In genomic region chr5:121839128-121839473, GRCm38 (mm10) we compare ENCODE assay signal across 8 mouse cellular contexts. TPM values are rescaled to one million over a fixed set of nuclear protein-coding genes. Genes with fewer than 3 reads are reported as not detected.
DNase-seq lines count a peak whose midpoint lies in the region; ATAC-seq and TF ChIP-seq lines count a peak whose summit lies in the region.

No protein-coding gene starts in this region.

- no peak overlapping the region for H3K27ac ChIP-seq in MEL (ENCODE audit: control insufficient read depth, low read depth, low read length)
- peak overlapping the region; percentile 51; the same call in 1 of the 2 replicates for H3K27ac ChIP-seq in hindbrain, embryonic 10.5 days
- H3K27ac ChIP-seq in liver, postnatal 0 days (ENCODE audit: low read depth), result peak overlapping the region; percentile 100

- no peak for TF ChIP-seq EP300 in MEL (IDR thresholded peaks at IDR 0.05; ENCODE audit: low read depth in 1 of 2, low read length in 2 of 2)
- TF ChIP-seq EP300 in liver, postnatal 0 days (IDR thresholded peaks at IDR 0.05; ENCODE audit: low read depth), result no peak

- H3K4me3 ChIP-seq in MEL (ENCODE audit: control insufficient read depth in 1 of 2, insufficient read depth in 1 of 2, low read depth in 2 of 2, low read length in 2 of 2), result peak overlapping the region in 1 of 2 experiments; percentile 64; a peak in 2 of 4 replicates
- H3K4me3 ChIP-seq in hindbrain, embryonic 10.5 days, result peak overlapping the region; percentile 78
- peak overlapping the region; percentile 90 for H3K4me3 ChIP-seq in liver, postnatal 0 days (ENCODE audit: low read depth, low read length)

- H3K9me3 ChIP-seq in MEL (replicated peaks; ENCODE audit: insufficient read depth, low read length), result no peaks in the 10 kb centered on the region
- H3K9me3 ChIP-seq in hindbrain, embryonic 10.5 days, result no peaks in the 10 kb centered on the region
- H3K9me3 ChIP-seq in liver, postnatal 0 days (ENCODE audit: low read length), result no peaks in the 10 kb centered on the region

- H3K36me3 ChIP-seq in MEL (ENCODE audit: control insufficient read depth in 1 of 2, insufficient read depth in 2 of 2, low read length in 2 of 2), result peaks cover 0 to 16% of the 10 kb centered on the region in 2 experiments; a peak in 2 of 4 replicates
- no peaks in the 10 kb centered on the region for H3K36me3 ChIP-seq in hindbrain, embryonic 10.5 days
- no peaks in the 10 kb centered on the region for H3K36me3 ChIP-seq in liver, postnatal 0 days (replicated peaks; ENCODE audit: insufficient read depth, low read length)

- H3K27me3 ChIP-seq in MEL (ENCODE audit: control insufficient read depth in 1 of 2, insufficient read depth in 2 of 2, low read length in 2 of 2), result no peaks in the 10 kb centered on the region
- peaks cover 91% of the 10 kb centered on the region for H3K27me3 ChIP-seq in hindbrain, embryonic 10.5 days (ENCODE audit: insufficient read depth, poor library complexity, severe bottlenecking)
- H3K27me3 ChIP-seq in liver, postnatal 0 days (ENCODE audit: insufficient read depth, low read length), result peaks cover 6% of the 10 kb centered on the region; the same call in 1 of the 2 replicates

- TF ChIP-seq POLR2A in MEL (IDR thresholded peaks at IDR 0.05; ENCODE audit: control insufficient read depth in 1 of 2, insufficient read depth in 1 of 2, low read depth in 1 of 2, low read length in 2 of 2, poor library complexity in 1 of 2), result no peak

- 21% methylated on average over 7 of the region's 7 CpGs for WGBS in hindbrain, embryonic 10.5 days
- WGBS in liver, postnatal 0 days (ENCODE audit: insufficient replicate concordance), result 26% methylated on average over 7 of the region's 7 CpGs

- peaks cover 0 to 28% of the 10 kb centered on the region in 2 experiments; a peak in 3 of 4 replicates for H3K4me1 ChIP-seq in MEL (ENCODE audit: control insufficient read depth in 1 of 2, insufficient read depth in 2 of 2, low read length in 2 of 2)
- peaks cover 71% of the 10 kb centered on the region for H3K4me1 ChIP-seq in hindbrain, embryonic 10.5 days (replicated peaks)
- peaks cover 54% of the 10 kb centered on the region for H3K4me1 ChIP-seq in liver, postnatal 0 days (ENCODE audit: insufficient read depth)

- TF ChIP-seq CTCF in MEL (IDR thresholded peaks at IDR 0.05 in 2 of 3, conservative IDR thresholded peaks at IDR 0.05 in 1 of 3; ENCODE audit: control insufficient read depth in 1 of 3, insufficient read depth in 1 of 3, low read depth in 2 of 3, low read length in 3 of 3, poor library complexity in 1 of 3, severe bottlenecking in 1 of 3), result no peak
- TF ChIP-seq CTCF in liver, postnatal 0 days (IDR thresholded peaks at IDR 0.05; ENCODE audit: low read depth), result no peak

- H3K4me2 ChIP-seq in liver, postnatal 0 days (ENCODE audit: low read depth, low read length), result peak overlapping the region; percentile 92

- peak; percentile 72 for DNase-seq in kidney, adult 11 months
- no peak for DNase-seq in kidney, postnatal 14 days
- no peak for DNase-seq in MEL (ENCODE audit: low read depth, low spot score)
- no peak for DNase-seq in hindbrain, embryonic 10.5 days (ENCODE audit: low spot score)
- DNase-seq in liver, postnatal 0 days, result no peak
- DNase-seq in adrenal gland, adult (ENCODE audit: inconsistent age in 2 of 2, low spot score in 1 of 2), result no peak
- no peak for DNase-seq in ovary, adult 18-20 months (ENCODE audit: low spot score)

- no peak for ATAC-seq in liver, postnatal 0 days
- no peak for ATAC-seq in frontal cortex, adult (ENCODE audit: low TSS enrichment)

- H3K9ac ChIP-seq in MEL (ENCODE audit: control insufficient read depth, low read depth, low read length, poor library complexity, severe bottlenecking), result peak overlapping the region; percentile 79
- peak overlapping the region; percentile 74 for H3K9ac ChIP-seq in liver, postnatal 0 days (replicated peaks)

- no peak for TF ChIP-seq RAD21 in MEL (IDR thresholded peaks at IDR 0.05; ENCODE audit: low read depth, low read length)

- H3K79me2 ChIP-seq in MEL (ENCODE audit: control insufficient read depth, insufficient read depth, low read length, poor library complexity), result peaks cover 28% of the 10 kb centered on the region

TF ChIP-seq in MEL, 35 proteins besides CTCF, POLR2A, EP300 and RAD21:
- no peak for TF ChIP-seq SIN3A (IDR thresholded peaks at IDR 0.05; ENCODE audit: low read length)
- no peak for TF ChIP-seq TCF12 (IDR thresholded peaks at IDR 0.05; ENCODE audit: low read depth, low read length)
- TF ChIP-seq POLR2AphosphoS5 (IDR thresholded peaks at IDR 0.05; ENCODE audit: borderline replicate concordance, low read depth, low read length), result no peak
- no peak for TF ChIP-seq JUND (IDR thresholded peaks at IDR 0.05; ENCODE audit: low read depth, low read length)
- TF ChIP-seq MAX (IDR thresholded peaks at IDR 0.05; ENCODE audit: low read length), result no peak
- TF ChIP-seq MXI1 (IDR thresholded peaks at IDR 0.05; ENCODE audit: low read depth, low read length), result no peak; the same call in 1 of the 2 replicates
- TF ChIP-seq BHLHE40 (IDR thresholded peaks at IDR 0.05; ENCODE audit: borderline replicate concordance, low read depth, low read length), result no peak
- no peak for TF ChIP-seq TAL1 (IDR thresholded peaks at IDR 0.05; ENCODE audit: low read length)
- no peak for TF ChIP-seq ZKSCAN1 (IDR thresholded peaks at IDR 0.05; ENCODE audit: low read depth, low read length)
- TF ChIP-seq MYC (IDR thresholded peaks at IDR 0.05; ENCODE audit: low read depth, low read length), result no peak
- no peak for TF ChIP-seq CHD1 (IDR thresholded peaks at IDR 0.05; ENCODE audit: low read depth, low read length)
- no peak for TF ChIP-seq KAT2A (conservative IDR thresholded peaks at IDR 0.05; ENCODE audit: low read depth, low read length)

RNA-seq across cellular contexts. Expression of gene Sh2b3, which starts 1.7 kb away (rescaled TPM):
- total RNA-seq in MEL (2012; rRNA removed), result 14.0 and 18.1 TPM in 2 replicates
- polyA plus RNA-seq in MEL (2012; ENCODE audit: insufficient read depth in 1 of 2, insufficient read length in 2 of 2, low read depth in 1 of 2, low replicate concordance in 2 of 2, missing spikeins in 1 of 2), result 10 to 100 TPM in 1 of 2 experiments, not detected in 1; 43.2 TPM
- 9.3 and 11.1 TPM in 2 replicates for polyA plus RNA-seq in hindbrain, embryonic 10.5 days (2016; fragmentation: Nextera tagmentation; extraction: Ambion mirVana)
- polyA plus RNA-seq in liver, postnatal 0 days (2015; fragmentation: Nextera tagmentation; extraction: Ambion mirVana), result 9.0 and 9.1 TPM in 2 replicates

RNA-seq across cellular contexts. Expression of gene Pheta1, which starts 9.7 kb away (rescaled TPM):
- 6.6 and 8.1 TPM in 2 replicates for total RNA-seq in MEL (2012; rRNA removed)
- 1 to 10 TPM in 1 of 2 experiments, not detected in 1; 8.8 TPM for polyA plus RNA-seq in MEL (2012; ENCODE audit: insufficient read depth in 1 of 2, insufficient read length in 2 of 2, low read depth in 1 of 2, low replicate concordance in 2 of 2, missing spikeins in 1 of 2)
- 44.8 and 54.5 TPM in 2 replicates for polyA plus RNA-seq in hindbrain, embryonic 10.5 days (2016; fragmentation: Nextera tagmentation; extraction: Ambion mirVana)
- 4.8 and 5.7 TPM in 2 replicates for polyA plus RNA-seq in liver, postnatal 0 days (2015; fragmentation: Nextera tagmentation; extraction: Ambion mirVana)
